Mouse (Mus musculus) MEL (cell line): ENCODE data around the gene Ccdc175. TPM values are rescaled to one million over a fixed set of nuclear protein-coding genes. Genes with fewer than 3 reads are reported as not detected.

Experiments
- DNase-seq: peaks from one replicate; pipeline ENCODE4 v3.0.0; 2011; ENCODE audit warnings: low read depth, low spot score
- H3K27ac ChIP-seq: 2 replicates; pipeline ENCODE4 v1.5.1; 2012; ENCODE audit warnings: low read depth, mild to moderate bottlenecking, control low read depth, low read length, moderate library complexity; ENCODE audit not compliant: control insufficient read depth
- H3K27me3 ChIP-seq, 2 experiments: fragments of 150-350 bp in 1 of 2; sonication (generic) in 1 of 2; 2 replicates each; pipeline ENCODE4 v1.6.1; 2012; ENCODE audit warnings: low read length in 2 of 2, mild to moderate bottlenecking in 2 of 2, improper control_type of control experiment in 1 of 2, moderate library complexity in 1 of 2; ENCODE audit not compliant: insufficient read depth in 2 of 2, control insufficient read depth in 1 of 2
- H3K36me3 ChIP-seq, 2 experiments: 2 replicates each; pipeline ENCODE4 v1.6.1; 2012 to 2014; ENCODE audit warnings: low read length in 2 of 2, improper control_type of control experiment in 1 of 2, inconsistent platforms in 1 of 2, mild to moderate bottlenecking in 1 of 2; ENCODE audit not compliant: insufficient read depth in 2 of 2, control insufficient read depth in 1 of 2
- H3K4me1 ChIP-seq, 2 experiments: fragments of 150-350 bp in 1 of 2; sonication (generic) in 1 of 2; 2 replicates each; pipeline ENCODE4 v1.6.1; 2012; ENCODE audit warnings: low read length in 2 of 2, improper control_type of control experiment in 1 of 2, mild to moderate bottlenecking in 1 of 2; ENCODE audit not compliant: insufficient read depth in 2 of 2, control insufficient read depth in 1 of 2
- H3K4me3 ChIP-seq, 2 experiments: fragments of 150-350 bp in 1 of 2; sonication (generic) in 1 of 2; 2 replicates each; pipeline ENCODE4 v1.5.1; 2012; ENCODE audit warnings: low read depth in 2 of 2, low read length in 2 of 2, mild to moderate bottlenecking in 2 of 2, moderate library complexity in 2 of 2, control low read depth in 1 of 2, improper control_type of control experiment in 1 of 2; ENCODE audit not compliant: control insufficient read depth in 1 of 2, insufficient read depth in 1 of 2
- H3K79me2 ChIP-seq: 2 replicates; pipeline ENCODE4 v1.6.1; 2012; ENCODE audit warnings: mild to moderate bottlenecking, low read length, moderate library complexity; ENCODE audit not compliant: control insufficient read depth, poor library complexity, insufficient read depth
- H3K9ac ChIP-seq: 2 replicates; pipeline ENCODE4 v1.6.1; 2012; ENCODE audit warnings: low read depth, mild to moderate bottlenecking, control low read depth, low read length, moderate library complexity; ENCODE audit not compliant: control insufficient read depth, poor library complexity, severe bottlenecking
- H3K9me3 ChIP-seq: fragments of 150-350 bp; sonication (generic); replicated peaks from 2 replicates; pipeline ENCODE4 v1.6.1; 2012; ENCODE audit warnings: mild to moderate bottlenecking, low read length, improper control_type of control experiment, moderate library complexity; ENCODE audit not compliant: insufficient read depth
- BHLHE40 ChIP-seq: IDR thresholded peaks from 2 replicates; pipeline ENCODE4 v1.6.1; 2012; ENCODE audit warnings: low read depth, mild to moderate bottlenecking, inconsistent platforms, low read length, improper control_type of control experiment, borderline replicate concordance
- CHD2 ChIP-seq: IDR thresholded peaks from 2 replicates; pipeline ENCODE4 v1.6.1; 2011; ENCODE audit warnings: low read length, improper control_type of control experiment
- EP300 ChIP-seq, 2 experiments: IDR thresholded peaks; 2 replicates each; pipeline ENCODE4 v1.6.1; 2011; ENCODE audit warnings: improper control_type of control experiment in 2 of 2, low read length in 2 of 2, low read depth in 1 of 2, mild to moderate bottlenecking in 1 of 2
- ETS1 ChIP-seq: IDR thresholded peaks from 2 replicates; pipeline ENCODE4 v1.6.1; 2012; ENCODE audit warnings: low read depth, mild to moderate bottlenecking, inconsistent platforms, low read length, improper control_type of control experiment, moderate library complexity
- GATA1 ChIP-seq: IDR thresholded peaks from 2 replicates; pipeline ENCODE4 v1.6.1; 2011; ENCODE audit warnings: low read depth, low read length, improper control_type of control experiment
- MAX ChIP-seq: IDR thresholded peaks from 2 replicates; pipeline ENCODE4 v1.6.1; 2011; ENCODE audit warnings: low read length, improper control_type of control experiment
- MAZ ChIP-seq: IDR thresholded peaks from 2 replicates; pipeline ENCODE4 v1.6.1; 2012; ENCODE audit warnings: low read depth, mild to moderate bottlenecking, inconsistent platforms, low read length, improper control_type of control experiment
- MEF2A ChIP-seq: IDR thresholded peaks from 2 replicates; pipeline ENCODE4 v1.6.1; 2014; ENCODE audit warnings: low read depth, mild to moderate bottlenecking, inconsistent platforms, low read length, improper control_type of control experiment; ENCODE audit not compliant: poor library complexity, insufficient replicate concordance, severe bottlenecking; ENCODE audit errors: extremely low read depth
- MXI1 ChIP-seq: IDR thresholded peaks from 2 replicates; pipeline ENCODE4 v1.6.1; 2011; ENCODE audit warnings: mild to moderate bottlenecking, low read depth, low read length, improper control_type of control experiment
- NELFE ChIP-seq: IDR thresholded peaks from 2 replicates; pipeline ENCODE4 v1.6.1; 2011; ENCODE audit warnings: low read depth, low read length, improper control_type of control experiment
- NRF1 ChIP-seq: IDR thresholded peaks from 2 replicates; pipeline ENCODE4 v1.6.1; 2014; ENCODE audit warnings: low read depth, mild to moderate bottlenecking, inconsistent platforms, low read length, improper control_type of control experiment, moderate library complexity; ENCODE audit not compliant: poor library complexity, insufficient read depth, severe bottlenecking
- POLR2AphosphoS2 ChIP-seq: IDR thresholded peaks from 2 replicates; pipeline ENCODE4 v1.6.1; 2011; ENCODE audit warnings: low read length, improper control_type of control experiment
- SIN3A ChIP-seq: IDR thresholded peaks from 2 replicates; pipeline ENCODE4 v1.6.1; 2012; ENCODE audit warnings: low read length, improper control_type of control experiment, inconsistent platforms
- SMC3 ChIP-seq: IDR thresholded peaks from 2 replicates; pipeline ENCODE4 v1.6.1; 2011; ENCODE audit warnings: low read depth, low read length, improper control_type of control experiment
- TAL1 ChIP-seq: IDR thresholded peaks from 2 replicates; pipeline ENCODE4 v1.6.1; 2012; ENCODE audit warnings: mild to moderate bottlenecking, inconsistent platforms, low read length, moderate library complexity, mixed read lengths
- TCF12 ChIP-seq: IDR thresholded peaks from 2 replicates; pipeline ENCODE4 v1.6.1; 2014; ENCODE audit warnings: low read depth, mild to moderate bottlenecking, inconsistent platforms, low read length, improper control_type of control experiment, moderate library complexity
- UBTF ChIP-seq: IDR thresholded peaks from 2 replicates; pipeline ENCODE4 v1.6.1; 2012; ENCODE audit warnings: low read depth, mild to moderate bottlenecking, inconsistent platforms, low read length, improper control_type of control experiment, moderate library complexity, borderline replicate concordance; ENCODE audit not compliant: insufficient read depth
- USF1 ChIP-seq: IDR thresholded peaks from 2 replicates; pipeline ENCODE4 v1.6.1; 2014; ENCODE audit warnings: low read depth, mild to moderate bottlenecking, inconsistent platforms, low read length, improper control_type of control experiment, moderate library complexity
- USF2 ChIP-seq, 2 experiments: IDR thresholded peaks; 2 replicates each; pipeline ENCODE4 v1.6.1; 2011 to 2012; ENCODE audit warnings: improper control_type of control experiment in 2 of 2, low read length in 2 of 2, borderline replicate concordance in 1 of 2, inconsistent platforms in 1 of 2, low read depth in 1 of 2, mild to moderate bottlenecking in 1 of 2; ENCODE audit not compliant: insufficient read depth in 1 of 2
- ZC3H11A ChIP-seq: IDR thresholded peaks from 2 replicates; pipeline ENCODE4 v1.6.1; 2012; ENCODE audit warnings: low read depth, mild to moderate bottlenecking, inconsistent platforms, low read length, improper control_type of control experiment
- ZKSCAN1 ChIP-seq: IDR thresholded peaks from 2 replicates; pipeline ENCODE4 v1.6.1; 2012; ENCODE audit warnings: low read depth, mild to moderate bottlenecking, inconsistent platforms, low read length, improper control_type of control experiment, moderate library complexity
- ZNF384 ChIP-seq: IDR thresholded peaks from 2 replicates; pipeline ENCODE4 v1.6.1; 2012; ENCODE audit warnings: low read depth, mild to moderate bottlenecking, inconsistent platforms, low read length, improper control_type of control experiment
- polyA plus RNA-seq, 2 experiments: library from polyadenylated mRNA; stranded (reverse) in 1 of 2; unstranded in 1 of 2; fragments of >175 nt in 1 of 2; fragments of >200 nt in 1 of 2; gene quantifications; 2 replicates each; pipeline versions ENCODE4 v1.2.1 to v1.2.4; 2012; ENCODE audit warnings: low replicate concordance in 2 of 2, low read depth in 1 of 2; ENCODE audit not compliant: insufficient read length in 2 of 2, insufficient read depth in 1 of 2, missing spikeins in 1 of 2
- total RNA-seq: library from RNA; depleted of rRNA; stranded (reverse); fragments of 300-350 nt; gene quantifications from 2 replicates; pipeline ENCODE4 v1.2.3, GENCODE M21; 2012

The Ccdc175 gene
- total and polyA plus RNA-seq, 3 experiments: not detected

- no peaks in the 10 kb centered on the region for H3K79me2 ChIP-seq
- no peak overlapping the region for H3K27ac ChIP-seq
- no peak overlapping the region for H3K4me3 ChIP-seq
- H3K36me3 ChIP-seq: no peaks in the 10 kb centered on the region
- no peak for DNase-seq
- H3K9ac ChIP-seq: no peak overlapping the region
- H3K27me3 ChIP-seq: no peaks in the 10 kb centered on the region; a peak in 1 of 4 replicates
- TF ChIP-seq BHLHE40: no peak
- TF ChIP-seq SIN3A: no peak
- TF ChIP-seq MAZ: no peak
- no peaks in the 10 kb centered on the region for H3K9me3 ChIP-seq
- no peaks in the 10 kb centered on the region for H3K4me1 ChIP-seq
Measured at GRCm38 (mm10) chr12:72115686-72116345, 69.0 kb downstream of the Ccdc175 start.

GRCm38 (mm10) chr12:72115126-72115525, 69.7 kb downstream of the Ccdc175 start:
- Histone ChIP-seq H3K9ac (no peak overlapping the region), H3K4me3 (no peak overlapping the region)
- TF ChIP-seq ETS1 (no peak), MAZ (no peak), NRF1 (no peak), USF1 (no peak), TCF12 (no peak), POLR2AphosphoS2 (no peak), EP300 (IDR thresholded peaks at IDR 0.05; ENCODE audit: low read depth in 1 of 2, low read length in 2 of 2) (no peak), UBTF (no peak), GATA1 (no peak), TAL1 (no peak), USF2 (IDR thresholded peaks at IDR 0.05; ENCODE audit: borderline replicate concordance in 1 of 2, insufficient read depth in 1 of 2, low read depth in 1 of 2, low read length in 2 of 2) (no peak), ZNF384 (no peak), MAX (no peak), MXI1 (no peak), ZC3H11A (no peak), ZKSCAN1 (no peak), SMC3 (no peak), MEF2A (no peak), CHD2 (no peak), NELFE (no peak)
- TF ChIP-seq, all 39 proteins: peak for 0
- no peaks in the 10 kb centered on the region for H3K9me3 ChIP-seq
- H3K27ac ChIP-seq: no peak overlapping the region
- H3K27me3 ChIP-seq: no peaks in the 10 kb centered on the region; a peak in 1 of 4 replicates
- DNase-seq: no peak
- no peaks in the 10 kb centered on the region for H3K36me3 ChIP-seq
- no peaks in the 10 kb centered on the region for H3K79me2 ChIP-seq
- no peaks in the 10 kb centered on the region for H3K4me1 ChIP-seq
